Mouse (Mus musculus): ENCODE data around the gene Kctd15.
A peak's percentile ranks its signal among the peaks of the same experiment; 100 is the strongest.

The Kctd15 gene

DNA sequence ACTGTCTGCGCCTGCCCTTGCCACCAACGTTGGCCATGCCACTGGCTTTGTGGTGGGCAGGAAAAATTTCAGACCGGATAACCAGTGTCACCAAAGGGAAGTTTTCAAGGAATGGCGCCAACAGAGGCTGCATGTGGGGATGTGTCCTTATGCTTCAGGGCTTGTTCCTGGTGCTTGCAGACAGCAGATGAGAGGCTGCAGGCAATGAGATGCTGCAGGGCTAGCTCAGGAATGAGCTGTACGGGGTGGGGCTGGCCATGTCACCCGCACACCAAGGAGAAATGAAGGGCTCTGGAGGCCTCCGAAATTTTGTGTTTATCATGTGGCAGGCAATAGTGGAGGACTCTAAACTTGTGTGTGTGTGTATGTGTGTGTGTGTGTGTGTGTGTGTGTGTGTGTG is 6.6 kb upstream of the Kctd15 start:
- no peak for DNase-seq

GRCm38 (mm10) chr7:34662227-34662626 is 5.7 kb upstream of the Kctd15 start:
- no peak for DNase-seq

- DNase-seq: peak; percentile 59 to 66
Observed at GRCm38 (mm10) chr7:34659386-34660085, 3.0 kb upstream of the Kctd15 start.

DNA sequence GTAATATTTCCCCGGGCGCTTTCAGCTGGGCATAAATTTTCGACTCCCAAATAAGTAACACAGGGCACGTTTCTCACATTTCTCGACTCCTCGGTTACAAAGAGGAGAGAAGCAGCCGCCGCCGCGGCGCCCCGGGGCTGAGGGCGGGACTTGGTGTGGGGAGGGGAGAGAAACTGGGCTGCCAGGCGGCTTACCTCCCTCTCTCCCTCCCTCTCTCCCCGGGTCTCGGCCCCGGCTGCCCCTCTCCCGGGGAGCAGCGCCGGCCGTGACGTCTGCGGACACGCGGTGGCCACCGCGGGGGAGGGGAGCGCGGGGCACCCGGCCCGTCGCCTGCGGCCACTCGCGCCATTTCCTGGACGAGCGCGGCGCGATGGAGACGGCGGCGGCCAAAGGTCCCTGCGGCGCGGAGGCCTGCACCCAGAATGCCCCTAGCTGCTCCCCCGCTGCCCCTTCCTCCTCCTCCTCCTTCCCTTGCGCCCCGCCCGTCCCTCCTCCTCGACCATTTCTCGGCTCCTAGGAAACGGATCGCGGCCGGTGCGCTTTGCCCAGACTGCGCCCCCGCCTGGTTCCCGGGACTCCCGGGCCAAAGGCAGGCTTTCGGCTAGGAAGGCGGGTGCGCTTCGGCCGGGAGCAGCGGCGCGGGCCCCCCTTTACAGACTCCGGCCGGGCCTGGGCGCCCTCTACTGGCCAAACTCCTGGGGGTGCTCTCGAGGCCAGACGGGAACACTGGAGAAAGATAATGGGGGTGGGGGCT is 1.3 kb downstream of the Kctd15 start:
- peak; percentile 96 for DNase-seq

GRCm38 (mm10) chr7:34654441-34655085 is 2.0 kb downstream of the Kctd15 start:
- DNase-seq: peak; percentile 75 to 87

DNA sequence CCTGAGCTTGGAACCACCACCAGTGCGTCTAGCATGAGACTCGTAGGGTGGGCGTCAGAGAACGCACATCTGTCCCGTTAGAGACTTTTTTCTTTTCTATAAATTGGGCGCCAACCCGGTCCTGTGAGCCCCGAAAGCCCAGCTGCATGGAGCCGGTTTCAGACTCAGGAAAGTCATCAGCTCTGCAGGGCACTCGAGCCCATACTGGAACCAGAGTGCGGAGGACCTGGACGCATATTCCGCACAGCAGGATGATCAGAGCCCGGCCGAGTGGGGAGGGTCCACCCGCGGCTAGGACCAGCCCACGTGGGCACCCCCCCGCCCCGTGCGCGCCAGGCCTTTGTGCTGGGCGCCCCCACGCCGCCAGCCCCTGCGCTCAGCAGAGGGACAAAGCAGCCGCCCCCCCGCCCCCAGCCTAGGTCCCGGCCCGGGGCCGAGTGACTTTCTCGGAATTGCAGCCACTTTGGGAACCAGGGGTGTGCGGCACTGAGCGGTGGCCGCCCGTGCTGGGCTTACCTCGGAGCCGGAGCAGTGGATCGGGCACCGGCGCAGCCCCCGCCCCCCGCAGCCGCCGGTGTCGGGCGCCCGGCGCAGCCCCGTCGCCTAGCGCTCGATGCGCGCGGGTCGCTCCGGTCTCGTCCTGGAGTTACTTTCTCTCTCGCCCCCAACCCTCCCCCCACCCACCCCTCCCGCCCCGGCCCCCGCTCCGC is 2.6 kb downstream of the Kctd15 start:
- DNase-seq: peak; percentile 67 to 78

GRCm38 (mm10) chr7:34652751-34653502 is 3.6 kb downstream of the Kctd15 start:
- peak; percentile 71 to 79 for DNase-seq

- DNase-seq: no peak
Observed at GRCm38 (mm10) chr7:34651381-34651780, 5.2 kb downstream of the Kctd15 start.

DNA sequence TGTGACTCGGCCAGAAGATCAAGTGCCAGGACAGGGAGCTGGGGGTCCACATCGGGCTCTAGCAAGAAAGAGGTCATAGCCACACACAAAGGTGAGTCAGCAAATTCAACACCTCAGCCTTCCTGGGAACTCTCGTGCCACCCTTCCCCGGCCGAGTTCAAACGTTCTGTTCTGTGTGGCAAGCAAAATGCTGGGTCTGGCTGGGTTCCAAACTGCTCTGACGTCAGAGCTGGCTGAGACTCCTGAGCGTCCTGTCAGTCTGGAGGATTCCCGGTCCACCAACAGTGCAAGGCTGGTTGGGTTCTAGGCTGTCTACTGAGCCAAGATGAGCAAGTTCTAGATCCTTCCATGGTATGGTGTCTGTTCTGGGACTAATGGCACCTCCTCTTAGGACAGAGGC is 9.5 kb downstream of the Kctd15 start:
- peak; percentile 76 to 80 for DNase-seq

DNA sequence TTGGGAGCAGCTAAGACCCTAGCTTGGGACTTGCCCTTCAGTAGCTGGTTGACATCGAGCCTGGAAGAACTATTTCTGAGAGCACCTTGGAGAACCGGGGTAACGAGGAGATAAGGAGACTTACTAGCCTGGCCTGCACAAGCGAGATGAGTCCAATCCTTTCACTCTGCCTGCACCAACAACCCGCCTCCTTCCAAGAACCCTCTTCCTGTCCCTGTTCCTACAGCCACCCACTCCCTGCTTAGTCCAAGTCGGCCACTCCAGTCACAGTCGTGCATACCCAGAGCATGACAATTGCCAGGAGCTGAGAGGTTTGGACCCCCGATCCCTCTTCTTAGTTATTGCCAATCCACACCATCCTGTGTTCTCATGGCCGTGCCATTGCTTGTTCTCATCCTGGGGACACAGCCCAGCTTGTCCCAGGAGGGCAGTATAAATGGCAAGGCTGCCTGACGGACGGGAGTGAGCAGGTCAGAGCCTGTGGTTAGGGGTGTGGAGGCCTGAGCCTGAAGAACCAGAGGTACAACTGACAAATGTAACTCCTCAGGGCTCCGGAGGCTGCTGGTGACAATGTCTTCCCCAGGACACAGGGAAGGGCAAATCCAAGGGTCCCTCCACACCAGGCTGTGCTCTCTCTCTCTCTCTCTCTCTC is 10.3 kb downstream of the Kctd15 start:
- no peak for DNase-seq

DNA sequence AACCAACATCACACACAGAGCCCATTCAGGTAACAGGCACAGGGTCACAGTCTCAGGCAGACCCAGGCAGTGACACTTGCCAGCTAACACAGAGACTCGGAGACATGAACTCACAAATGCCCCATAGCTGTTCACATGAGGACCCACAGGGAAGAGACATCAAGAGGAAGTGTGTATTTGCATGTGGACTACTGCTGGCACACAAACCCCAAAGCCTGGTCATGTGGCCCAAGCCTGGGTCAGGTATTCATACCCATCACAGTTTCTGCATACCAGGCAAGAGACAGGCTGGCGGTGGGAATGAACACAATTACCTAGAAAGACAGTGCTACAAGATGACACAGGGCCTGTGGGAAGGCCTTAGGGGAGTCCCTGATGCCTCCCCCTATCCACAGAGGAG is 10.9 kb downstream of the Kctd15 start:
- no peak for DNase-seq

- no peak for DNase-seq
Observed at GRCm38 (mm10) chr7:34644591-34644990, 11.9 kb downstream of the Kctd15 start.

GRCm38 (mm10) chr7:34643329-34643728 is 13.2 kb downstream of the Kctd15 start:
- DNase-seq: no peak

- no peak for DNase-seq
Observed at GRCm38 (mm10) chr7:34641968-34642367, 14.6 kb downstream of the Kctd15 start.

GRCm38 (mm10) chr7:34639798-34640197 is 16.7 kb downstream of the Kctd15 start:
- no peak for DNase-seq

DNA sequence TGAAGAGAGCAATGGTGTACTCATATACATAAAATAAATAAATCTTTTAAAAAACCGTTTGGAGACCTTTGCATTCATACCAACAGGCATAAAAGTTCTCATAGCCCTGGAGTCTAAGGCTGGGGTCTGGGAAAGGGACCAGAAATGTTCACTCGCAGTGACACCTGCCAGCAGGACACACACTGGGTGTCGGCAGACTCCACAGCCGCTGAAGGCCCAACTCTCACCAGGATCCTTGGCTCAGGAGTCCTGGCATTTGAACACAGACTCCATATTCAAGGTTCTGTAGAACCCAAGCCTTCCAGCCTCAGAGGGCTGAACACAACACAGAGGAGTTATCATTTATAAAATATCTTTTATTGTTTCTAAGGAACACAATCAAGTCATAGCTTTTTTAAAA is 19.9 kb downstream of the Kctd15 start:
- no peak for DNase-seq

GRCm38 (mm10) chr7:34632966-34633742 is 23.4 kb downstream of the Kctd15 start:
- DNase-seq: no peak

- peak; percentile 84 to 90 for DNase-seq
Observed at GRCm38 (mm10) chr7:34630211-34631085, 26.1 kb downstream of the Kctd15 start.

DNA sequence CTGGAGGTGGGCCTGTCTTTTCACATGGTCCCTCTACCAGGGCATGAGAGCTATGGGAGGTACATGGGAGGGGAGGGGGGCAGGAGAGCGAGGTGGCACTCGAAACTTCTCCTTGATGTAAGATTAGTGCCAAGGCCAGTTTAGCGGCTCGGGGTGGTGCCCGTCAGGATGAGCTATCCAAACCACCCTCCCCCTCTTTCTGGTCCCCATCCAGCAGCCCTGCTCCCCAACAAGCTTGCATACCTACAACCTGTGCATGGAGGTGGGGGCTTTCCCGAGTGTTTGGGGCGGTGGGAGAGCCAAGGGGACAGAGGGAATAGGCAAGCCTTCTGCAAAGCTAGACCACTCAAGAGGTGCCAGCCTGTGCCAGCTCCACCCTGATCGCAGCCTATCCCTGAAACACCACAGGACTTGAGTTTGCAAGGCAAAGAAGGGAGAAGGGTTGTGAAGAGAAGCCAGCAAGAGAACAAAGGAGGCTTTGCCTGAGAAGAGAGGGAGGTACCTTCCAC is 26.8 kb downstream of the Kctd15 start:
- peak; percentile 32 to 48 for DNase-seq

DNA sequence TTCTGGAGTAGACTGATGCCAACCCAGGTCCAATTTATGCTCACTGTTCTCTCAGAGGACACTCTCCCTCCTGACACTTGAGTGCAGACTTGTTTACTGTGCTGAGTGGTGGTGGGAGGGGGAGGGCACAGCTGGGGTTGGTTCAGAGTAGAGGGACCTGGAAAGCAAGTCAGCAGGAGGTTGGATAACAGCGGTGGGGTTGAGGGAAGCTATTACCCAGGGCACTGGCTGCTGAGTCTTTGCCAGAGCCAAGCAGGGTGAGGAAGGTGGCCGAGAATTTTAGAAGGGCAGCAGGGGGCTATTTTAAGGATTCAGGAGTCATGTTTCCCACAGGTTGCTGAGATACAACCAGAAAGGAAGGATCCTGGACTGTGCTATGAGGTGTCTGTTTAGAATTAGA is 36.1 kb downstream of the Kctd15 start:
- DNase-seq: no peak

Data from kidney, postnatal 4 days (tissue).